12 mouse cellular contexts compared by ENCODE assay signal in genomic region chr15:82940494-82941214, GRCm38 (mm10). TPM values are rescaled to one million over a fixed set of nuclear protein-coding genes. Genes with fewer than 3 reads are reported as not detected.
A peak's percentile ranks its signal among the peaks of the same experiment; 100 is the strongest.
DNase-seq lines count a peak whose midpoint lies in the region; ATAC-seq and TF ChIP-seq lines count a peak whose summit lies in the region.
"Had no signal": no experiment of that assay in that cellular context is flagged by ENCODE, and none has a peak within 500 bp of the region (broad histone marks: within the 10 kb centered on the region; RNA-seq: fewer than 3 reads in every experiment).

No protein-coding gene starts in this region.

- no peak for TF ChIP-seq POLR2A in brain, embryonic 14.5 days (IDR thresholded peaks at IDR 0.05; ENCODE audit: borderline replicate concordance, extremely low read depth, insufficient read depth, insufficient read length, poor library complexity, severe bottlenecking)

- no peak for DNase-seq in layer of hippocampus, adult 2 months (ENCODE audit: low spot score in 2 of 2)
- no peak for DNase-seq in layer of hippocampus, postnatal 14 days (ENCODE audit: low spot score in 2 of 2)
- peak; percentile 94 for DNase-seq in Muller cell, postnatal 12 days (ENCODE audit: inconsistent ontology term)
- DNase-seq in brain, embryonic 14.5 days (ENCODE audit: low read depth) = peak; percentile 62
- DNase-seq in liver, postnatal 0 days = no peak
- no peak for DNase-seq in cerebellum, adult 11-12 months
- DNase-seq: heart, postnatal 10 days; kidney, postnatal 14 days; lung, postnatal 4 days; thymus, postnatal 36 days had no signal

- TF ChIP-seq CTCF in layer of hippocampus, adult 2 months (conservative IDR thresholded peaks at IDR 0.05) = no peak
- no peak for TF ChIP-seq CTCF in brain, embryonic 14.5 days (IDR thresholded peaks at IDR 0.05; ENCODE audit: borderline replicate concordance, extremely low read depth, insufficient read depth, insufficient read length)
- TF ChIP-seq CTCF in liver, postnatal 0 days (IDR thresholded peaks at IDR 0.05; ENCODE audit: low read depth) = no peak

- no peaks in the 10 kb centered on the region for H3K9me3 ChIP-seq in midbrain, embryonic 13.5 days
- no peaks in the 10 kb centered on the region for H3K9me3 ChIP-seq in liver, postnatal 0 days (ENCODE audit: low read length)
- H3K9me3 ChIP-seq: G1E had no signal

- WGBS in midbrain, embryonic 13.5 days = 47% methylated on average over 12 of the region's 12 CpGs
- WGBS in liver, postnatal 0 days (ENCODE audit: insufficient replicate concordance) = 66% methylated on average over 12 of the region's 12 CpGs

- H3K4me2 ChIP-seq in midbrain, embryonic 13.5 days (replicated peaks) = no peak overlapping the region
- H3K4me2 ChIP-seq in liver, postnatal 0 days (ENCODE audit: low read depth, low read length) = no peak overlapping the region

- TF ChIP-seq EP300 in liver, postnatal 0 days (IDR thresholded peaks at IDR 0.05; ENCODE audit: low read depth) = no peak

- H3K27me3 ChIP-seq in midbrain, embryonic 13.5 days = no peaks in the 10 kb centered on the region
- no peaks in the 10 kb centered on the region for H3K27me3 ChIP-seq in liver, postnatal 0 days (ENCODE audit: insufficient read depth, low read length)

- ATAC-seq in midbrain, embryonic 13.5 days = no peak
- ATAC-seq in liver, postnatal 0 days = no peak

- no peak overlapping the region for H3K4me3 ChIP-seq in layer of hippocampus, adult 2 months
- no peak overlapping the region for H3K4me3 ChIP-seq in midbrain, embryonic 13.5 days (replicated peaks)
- no peak overlapping the region for H3K4me3 ChIP-seq in liver, postnatal 0 days (ENCODE audit: low read depth, low read length)

- peak overlapping the region; percentile 30; the same call in 1 of the 2 replicates for H3K9ac ChIP-seq in midbrain, embryonic 13.5 days (replicated peaks)
- H3K9ac ChIP-seq in liver, postnatal 0 days (replicated peaks) = no peak overlapping the region

- peaks cover 76% of the 10 kb centered on the region for H3K4me1 ChIP-seq in midbrain, embryonic 13.5 days (replicated peaks)
- H3K4me1 ChIP-seq in liver, postnatal 0 days (ENCODE audit: insufficient read depth) = no peaks in the 10 kb centered on the region

- peaks cover 5% of the 10 kb centered on the region; the same call in 1 of the 2 replicates for H3K36me3 ChIP-seq in midbrain, embryonic 13.5 days
- H3K36me3 ChIP-seq in liver, postnatal 0 days (replicated peaks; ENCODE audit: insufficient read depth, low read length) = no peaks in the 10 kb centered on the region
- H3K36me3 ChIP-seq: G1E had no signal

- peak overlapping the region; percentile 58 for H3K27ac ChIP-seq in layer of hippocampus, adult 2 months
- H3K27ac ChIP-seq in midbrain, embryonic 13.5 days = peak overlapping the region; percentile 66
- no peak overlapping the region for H3K27ac ChIP-seq in liver, postnatal 0 days (ENCODE audit: low read depth)

RNA-seq across cellular contexts. Expression of gene Tcf20, which starts 47.0 kb away (rescaled TPM):
- total RNA-seq in layer of hippocampus, adult 2 months (2021) = 100 to 1,000 TPM; 219 to 230 TPM
- 100 to 1,000 TPM; 155 to 157 TPM for total RNA-seq in layer of hippocampus, postnatal 14 days (2021)
- polyA plus RNA-seq in brain, embryonic 14.5 days (2012; rRNA removed) = 34.0 and 46.8 TPM in 2 replicates
- 15.6 and 16.0 TPM in 2 replicates for polyA plus RNA-seq in midbrain, embryonic 13.5 days (2015; fragmentation: Nextera tagmentation; extraction: Ambion mirVana)
- 1.6 and 1.8 TPM in 2 replicates for polyA plus RNA-seq in liver, postnatal 0 days (2015; fragmentation: Nextera tagmentation; extraction: Ambion mirVana)

Comparison
In these comparisons a context has a peak if more than half of its experiments do, and no peak if none do; other contexts are left out.
1. DNase-seq: peak in Muller cell, postnatal 12 days (single experiment) and brain, embryonic 14.5 days (single experiment); none in layer of hippocampus, adult 2 months (0 of 2), layer of hippocampus, postnatal 14 days (0 of 2), liver, postnatal 0 days (single experiment) and cerebellum, adult 11-12 months (single experiment).